Mouse (Mus musculus) heart, postnatal 14 days (tissue): ENCODE measurements around the gene T. TPM values are rescaled to one million over a fixed set of nuclear protein-coding genes. Genes with fewer than 3 reads are reported as not detected.
A peak's percentile ranks its signal among the peaks of the same experiment; 100 is the strongest.

ENCODE experiments used
- DNase-seq, 2 experiments: peaks; one replicate each; pipeline ENCODE4 v3.0.0; 2021 to 2022
- intact Hi-C: fragments of 180-260 bp; cut with DNase I; formaldehyde crosslinking; loops from one replicate; pipeline ENCODE4 v1.15.1; 2025
- total RNA-seq, 2 experiments: library from RNA; stranded (reverse); gene quantifications; 2 replicates each; pipeline ENCODE4 v1.2.3; 2021

Gene T
- total RNA-seq, 2 experiments from 2014 or later: not detected

DNA sequence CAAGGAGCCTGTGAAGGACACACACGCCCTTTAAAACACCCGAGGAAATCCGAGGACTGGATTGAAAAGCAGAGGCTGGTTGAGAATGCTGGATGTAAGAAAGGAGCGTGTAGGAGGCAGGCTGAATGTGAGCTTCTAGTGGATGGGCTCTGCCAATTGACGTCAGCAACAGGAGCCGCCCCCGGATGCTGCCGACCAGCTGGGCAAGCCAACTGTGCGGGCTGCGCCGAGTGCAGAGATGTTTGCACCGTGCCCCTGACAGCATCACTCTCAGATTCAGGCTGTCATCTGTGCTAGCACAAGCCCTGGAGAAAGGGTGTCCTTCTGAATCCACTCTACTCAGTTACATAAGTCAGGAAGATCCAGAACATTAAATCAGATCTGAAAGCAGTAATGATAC lies 53.6 kb downstream of the T start:
- DNase-seq: peak; percentile 25 to 47
- intact Hi-C loops: no loop called here

DNA sequence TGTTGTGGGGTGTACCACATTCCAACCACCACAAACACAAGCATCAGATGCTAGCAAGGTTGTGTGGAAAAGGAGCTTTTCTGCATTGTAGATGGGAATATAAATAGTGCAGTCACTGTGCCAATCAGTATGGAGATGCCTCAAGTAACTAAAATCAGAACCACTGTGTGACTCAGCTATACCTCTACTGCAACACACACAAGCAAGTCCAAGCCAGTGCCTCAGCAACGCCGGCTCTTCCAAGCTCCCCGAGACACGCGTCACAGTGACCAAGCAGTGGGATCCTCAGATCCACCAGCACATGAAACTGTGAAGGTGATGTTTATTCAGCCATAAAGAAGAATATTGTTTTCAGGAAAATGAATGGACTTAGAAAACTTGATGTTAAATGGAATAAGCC lies 56.7 kb downstream of the T start:
- DNase-seq: no peak
- intact Hi-C loops: no loop called here

Other genes with a start within 250 kb of the T start
- gene Ccr6, start 198.4 kb upstream of the T start, total RNA-seq: not detected
- gene Mpc1, start 151.5 kb upstream of the T start, total RNA-seq: 100 to 1,000 TPM; 496 to 503 TPM
- 10 to 100 TPM; 16.7 to 21.2 TPM for gene Sft2d1, start 123.3 kb upstream of the T start, total RNA-seq
- gene Prr18, start 97.0 kb upstream of the T start, total RNA-seq: under 1 TPM; 0.24 to 0.69 TPM
- under 1 TPM; 0.26 to 0.27 TPM for gene T2, start 78.4 kb upstream of the T start, total RNA-seq
- 1 to 10 TPM; 2.9 to 5.0 TPM for gene Pde10a, start 90.9 kb downstream of the T start, total RNA-seq
- not detected for gene Gm17087, start 132.5 kb downstream of the T start, total RNA-seq